Mouse (Mus musculus) erythroblast, embryonic 14.5 days (primary cell): Measurements from ENCODE around the gene Mesp2.

Experiments used
- GATA1 ChIP-seq: IDR thresholded peaks from 2 replicates; pipeline ENCODE4 v1.6.1; 2012; ENCODE audit warnings: low read length, inconsistent platforms, mixed read lengths
- TAL1 ChIP-seq: IDR thresholded peaks from 3 replicates; pipeline ENCODE4 v1.6.1; 2012; ENCODE audit warnings: low read length, inconsistent platforms, mixed read lengths

DNA sequence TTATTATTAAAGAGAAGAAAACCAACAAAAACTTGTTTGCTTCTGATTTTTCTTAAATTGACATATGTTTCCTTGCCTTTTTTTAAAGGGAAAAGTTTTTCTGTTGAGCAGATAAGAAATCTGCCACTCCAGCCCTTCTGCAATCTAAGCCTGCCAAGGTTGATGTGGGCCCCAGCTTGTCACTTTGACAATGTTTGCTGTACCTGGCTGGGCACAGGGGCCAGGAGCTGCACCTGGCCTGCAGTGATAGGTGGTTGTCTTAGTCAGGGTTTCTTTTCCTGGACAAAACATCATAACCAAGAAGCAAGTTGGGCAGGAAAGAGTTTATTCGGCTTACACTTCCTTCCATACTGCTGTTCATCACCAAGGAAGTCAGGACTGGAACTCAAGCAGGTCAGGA lies 2.9 kb downstream of the Mesp2 start:
- TF ChIP-seq GATA1: no peak
- no peak for TF ChIP-seq TAL1
